Mouse (Mus musculus) frontal cortex, adult (tissue): ENCODE results near the gene Mrpl40.

Experiments used
- ATAC-seq: cut with Nextera tagmentation; 2 replicates; pipeline ENCODE4 v1.9.2; 2017; ENCODE audit warnings: mild to moderate bottlenecking, moderate library complexity, mixed read lengths; ENCODE audit not compliant: low TSS enrichment

Mrpl40 gene

DNA sequence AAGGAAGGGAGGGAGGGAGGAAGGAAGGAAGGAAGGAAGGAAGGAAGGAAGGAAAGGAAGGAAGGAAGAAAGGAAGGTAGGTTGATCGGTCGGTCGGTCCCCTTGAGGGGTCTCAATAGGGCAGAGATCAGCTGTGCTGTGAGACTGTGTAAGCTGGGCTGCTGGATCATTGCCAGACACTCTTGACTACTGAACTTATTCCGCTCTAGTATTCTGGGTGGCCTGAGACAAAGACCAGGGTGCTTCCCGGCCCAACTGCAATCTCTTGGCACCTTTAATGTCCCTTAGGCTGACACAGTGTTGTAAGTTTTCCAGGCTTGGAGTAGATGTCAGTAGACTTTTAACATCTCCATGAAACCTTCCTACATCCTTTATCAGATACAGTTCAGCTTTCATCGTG lies 47.6 kb downstream of the Mrpl40 start:
- no peak for ATAC-seq

DNA sequence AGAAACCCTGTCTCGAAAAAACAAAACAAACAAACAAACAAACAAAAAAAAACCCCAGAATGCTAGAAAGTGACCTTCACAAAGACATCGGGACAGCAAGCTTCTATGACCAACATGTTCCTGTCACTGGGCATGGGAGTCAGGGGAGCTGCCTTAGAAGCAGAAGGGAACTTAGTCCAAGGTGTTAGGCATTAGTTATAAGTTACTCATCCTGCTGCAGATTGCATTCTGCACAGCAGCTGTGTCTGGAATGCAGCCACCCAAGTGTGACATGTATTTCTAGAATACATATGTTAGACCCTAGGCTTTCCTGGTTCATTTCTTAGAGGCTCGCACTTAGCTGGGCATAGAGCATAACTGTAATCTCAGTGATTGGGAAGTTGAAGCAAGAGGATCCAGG lies 48.0 kb downstream of the Mrpl40 start:
- no peak for ATAC-seq

- ATAC-seq: peak; percentile 95
These were observed 53.7 kb downstream of the Mrpl40 start for GRCm38 (mm10) chr16:18822925-18823324.

- ATAC-seq: no peak
These were observed 54.3 kb downstream of the Mrpl40 start for GRCm38 (mm10) chr16:18822356-18822755.
